Mouse (Mus musculus): ENCODE results near the gene Fnip2.

DNA sequence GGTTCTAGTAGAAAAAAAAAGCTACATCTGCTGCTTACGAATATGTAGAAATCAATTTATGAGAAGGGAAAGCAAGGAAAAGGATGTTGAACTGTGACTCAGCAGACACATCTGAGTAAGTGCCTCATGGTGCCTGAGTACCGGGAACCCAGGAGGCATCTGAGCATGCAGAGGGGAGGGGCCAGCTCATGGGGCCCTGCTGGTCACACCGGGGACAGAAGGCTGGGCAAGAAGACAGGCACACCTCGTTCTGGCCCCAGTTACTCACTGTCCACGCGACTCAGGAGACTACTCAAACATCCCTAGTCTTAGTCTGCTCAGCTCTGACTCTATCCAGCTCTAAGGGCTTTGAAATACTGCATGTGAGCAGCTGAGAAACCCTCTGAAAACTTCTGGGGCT, 25.0 kb downstream of the Fnip2 start:
- TF ChIP-seq CTCF (IDR thresholded peaks at IDR 0.05; ENCODE audit: borderline replicate concordance, insufficient read depth, low read length) (no peak), POLR2A (IDR thresholded peaks at IDR 0.05; ENCODE audit: low read depth, low read length) (no peak)

Measured in embryonic fibroblast, embryonic 13.5 days (primary cell).